Mouse (Mus musculus) lung, postnatal 4 days (tissue): ENCODE results near the gene Scrg1.
"Not testable (repeated sequence)": the region's sequence is repeated elsewhere in the genome, so short reads cannot be mapped to it uniquely, and the experiment has no call there.

ENCODE experiments used
- DNase-seq, 2 experiments: peaks; one replicate each; pipeline ENCODE4 v3.0.0; 2021

Scrg1 gene

DNA sequence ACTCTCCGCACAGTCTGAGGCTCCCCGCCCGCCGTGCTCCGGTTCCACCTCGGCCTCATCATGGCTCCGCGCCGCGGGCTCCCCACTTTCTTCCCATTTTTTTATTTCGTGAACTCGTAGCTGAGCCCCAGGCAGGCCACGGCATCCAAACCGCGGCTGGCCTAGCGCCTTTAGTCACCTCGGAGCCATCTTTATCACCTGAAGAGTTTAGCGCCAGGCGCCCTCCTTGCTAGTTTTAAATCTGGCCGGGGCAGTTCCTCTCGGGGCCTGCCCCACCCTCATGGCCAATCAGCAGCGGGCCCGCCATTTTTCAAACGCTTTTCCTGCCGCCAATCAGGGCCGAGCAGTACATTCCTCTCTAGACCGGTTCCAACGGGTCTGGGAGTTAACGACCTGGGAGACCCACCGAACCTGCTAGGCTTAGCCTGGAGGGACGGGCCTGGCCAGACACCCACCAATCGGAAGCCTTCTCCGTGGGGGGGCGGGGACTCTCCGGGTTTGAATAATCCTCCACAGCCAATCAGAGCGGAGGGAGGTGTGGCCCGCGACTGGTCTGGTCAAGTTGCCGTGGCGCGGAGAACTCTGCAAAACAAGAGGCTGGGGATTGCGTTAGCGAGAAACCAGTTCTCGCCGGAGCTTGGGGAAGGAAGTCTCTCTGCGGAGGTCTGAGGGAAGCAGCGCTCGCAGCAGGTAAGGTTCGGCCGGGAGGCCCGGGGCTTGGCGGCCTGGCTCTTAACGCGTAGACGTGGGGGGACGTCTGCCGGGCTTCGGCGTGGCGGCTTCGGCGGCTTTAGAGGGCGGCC, 55.8 kb downstream of the Scrg1 start, which contains the start of gene Hmgb2:
TSS of gene Hmgb2 (plus strand) at position 592 of the 803 bp plus-strand sequence.
- DNase-seq: peak; percentile 100

DNA sequence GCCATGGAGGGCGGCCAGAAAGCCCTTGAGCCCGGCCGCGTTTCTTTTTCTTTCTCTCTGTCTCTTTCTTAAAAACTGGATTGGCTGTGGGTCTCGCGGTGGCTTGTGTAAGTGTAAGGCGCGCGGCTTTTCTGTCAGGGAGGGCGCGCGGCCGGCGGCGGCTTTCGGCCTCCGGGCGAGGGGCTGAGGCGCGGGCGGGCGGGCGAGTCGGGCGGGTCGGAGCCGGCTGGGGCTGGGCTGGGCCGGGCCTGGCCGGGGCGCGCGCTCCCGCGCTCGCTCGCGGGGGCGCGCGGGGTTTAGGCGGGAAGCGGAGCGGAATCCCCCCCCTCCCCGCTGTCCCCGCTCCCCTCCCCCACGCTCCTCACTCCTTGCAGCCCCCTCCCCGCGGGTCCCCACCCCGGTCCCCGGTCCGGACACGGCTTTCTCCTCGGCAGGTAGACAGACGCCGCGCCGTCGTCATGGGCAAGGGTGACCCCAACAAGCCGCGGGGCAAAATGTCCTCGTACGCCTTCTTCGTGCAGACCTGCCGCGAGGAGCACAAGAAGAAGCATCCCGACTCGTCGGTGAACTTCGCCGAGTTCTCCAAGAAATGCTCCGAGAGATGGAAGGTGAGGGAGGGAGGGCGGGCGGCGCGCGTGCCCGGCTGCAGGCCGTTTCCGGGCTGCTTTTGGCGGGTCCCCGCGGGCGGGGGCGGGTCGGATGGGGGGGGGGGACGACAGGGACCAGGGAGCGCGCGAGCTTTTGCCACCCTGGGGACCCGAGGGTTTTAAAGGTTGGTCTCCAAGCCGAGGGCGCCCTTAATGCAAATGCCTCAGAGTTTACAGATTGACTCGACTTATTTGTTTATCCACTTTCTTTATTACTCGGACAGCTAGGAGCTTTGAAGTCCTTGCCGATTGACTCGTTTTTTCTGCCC, 56.7 kb downstream of the Scrg1 start:
- DNase-seq: peak; percentile 19 to 37

DNA sequence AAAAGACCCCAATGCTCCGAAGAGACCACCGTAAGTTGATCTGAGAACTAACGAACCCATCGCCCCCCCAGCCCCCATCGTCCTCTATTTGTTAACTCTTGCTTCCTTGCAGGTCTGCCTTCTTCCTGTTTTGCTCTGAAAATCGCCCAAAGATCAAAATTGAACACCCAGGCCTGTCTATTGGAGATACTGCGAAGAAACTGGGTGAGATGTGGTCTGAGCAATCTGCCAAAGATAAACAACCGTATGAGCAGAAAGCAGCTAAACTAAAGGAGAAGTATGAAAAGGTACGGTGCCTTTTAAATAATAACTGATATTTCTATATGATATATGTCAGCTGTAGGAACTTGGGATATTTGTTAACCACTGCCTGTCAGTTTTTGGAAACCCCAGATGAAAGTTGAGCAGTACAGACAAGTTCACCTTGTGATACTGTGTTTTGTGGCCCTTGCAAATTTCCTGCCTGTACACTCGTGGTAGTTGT, 57.5 kb downstream of the Scrg1 start:
- not testable (repeated sequence) for DNase-seq

DNA sequence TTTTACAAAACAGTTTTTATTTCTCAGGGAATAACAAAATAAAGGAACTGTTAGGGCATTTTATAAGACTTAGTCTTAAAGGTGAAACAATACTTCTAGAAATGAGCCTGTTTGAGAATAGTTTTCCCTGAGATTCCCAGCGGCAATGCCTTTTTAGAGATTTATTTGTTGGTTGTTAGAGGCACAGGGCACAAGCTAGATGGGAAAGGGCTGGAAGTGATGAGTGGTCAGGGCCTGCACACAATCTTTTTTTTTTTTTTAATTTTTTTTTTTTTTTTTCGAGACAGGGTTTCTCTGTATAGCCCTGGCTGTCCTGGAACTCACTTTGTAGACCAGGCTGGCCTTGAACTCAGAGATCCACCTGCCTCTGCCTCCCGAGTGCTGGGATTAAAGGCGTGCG, 61.0 kb downstream of the Scrg1 start:
- DNase-seq: not testable (repeated sequence)

DNA sequence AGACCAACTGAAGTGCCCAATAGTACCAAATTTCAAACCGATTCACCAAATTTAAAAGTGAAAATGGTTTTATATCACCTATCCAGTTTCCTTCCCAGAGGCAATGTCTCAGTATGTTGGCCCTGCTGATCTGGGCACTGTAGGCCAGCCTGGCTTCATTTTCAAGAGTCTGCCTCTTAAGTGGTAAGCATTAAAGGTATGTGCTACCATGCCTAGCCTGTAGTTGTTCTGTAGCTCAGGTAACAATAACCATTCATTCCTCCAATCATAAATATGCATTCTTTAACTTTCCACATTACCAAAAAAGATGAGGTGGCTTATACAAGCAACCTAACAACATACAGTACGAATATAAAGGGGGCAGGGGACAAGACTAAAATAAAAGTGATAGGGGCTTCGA, 62.0 kb downstream of the Scrg1 start:
- no peak for DNase-seq

DNA sequence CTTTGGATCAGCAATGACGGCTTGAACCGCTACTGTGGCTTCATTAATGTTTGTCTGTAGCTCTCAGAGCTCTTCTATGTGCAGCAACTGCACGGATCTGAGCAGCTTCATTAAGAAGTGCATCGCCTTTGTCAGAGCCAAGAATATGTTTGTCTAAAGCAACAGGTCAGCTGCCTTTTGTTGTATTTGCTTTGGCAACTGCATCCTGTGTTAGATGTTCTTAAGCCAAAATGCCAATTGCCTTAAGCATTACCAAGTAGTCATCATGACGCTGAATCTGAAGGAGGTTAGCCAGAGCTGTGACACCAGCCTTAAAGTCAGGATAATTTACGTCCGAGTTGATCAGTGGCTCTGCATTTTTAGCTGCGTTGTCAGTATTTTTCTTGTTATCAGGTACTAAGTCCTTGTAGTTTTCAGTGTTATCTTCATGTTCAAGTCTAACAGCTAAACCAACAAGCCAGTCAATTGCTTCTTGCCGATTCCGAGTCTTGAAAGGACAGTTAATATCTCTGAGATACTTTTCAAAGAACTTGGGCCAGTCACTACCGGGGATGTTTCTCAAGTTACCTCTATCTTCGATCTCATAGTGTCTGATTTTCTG, 64.6 kb downstream of the Scrg1 start:
- DNase-seq: no peak
